Mouse (Mus musculus) heart, embryonic 10.5 days (tissue): ENCODE results near the gene Olfr1508. TPM values are rescaled to one million over a fixed set of nuclear protein-coding genes. Genes with fewer than 3 reads are reported as not detected.
"Not testable (repeated sequence)": the region's sequence is repeated elsewhere in the genome, so short reads cannot be mapped to it uniquely, and the experiment has no call there.

ENCODE experiments used
- DNase-seq: peaks from one replicate; pipeline ENCODE4 v3.0.0-alpha.2; 2017; ENCODE audit warnings: low spot score
- H3K27ac ChIP-seq: fragments of 300-500 bp; sonication (generic); 2 replicates; pipeline ENCODE4 v1.5.1; 2016; ENCODE audit warnings: mild to moderate bottlenecking
- H3K27me3 ChIP-seq: fragments of 300-500 bp; sonication (generic); 2 replicates; pipeline ENCODE4 v1.6.1; 2016; ENCODE audit warnings: mild to moderate bottlenecking; ENCODE audit not compliant: poor library complexity, insufficient read depth, severe bottlenecking
- H3K36me3 ChIP-seq: fragments of 300-500 bp; sonication (generic); 2 replicates; pipeline ENCODE4 v1.6.1; 2016; ENCODE audit warnings: mild to moderate bottlenecking, moderate library complexity
- H3K4me1 ChIP-seq: fragments of 300-500 bp; sonication (generic); 2 replicates; pipeline ENCODE4 v1.6.1; 2016; ENCODE audit warnings: mild to moderate bottlenecking
- H3K4me3 ChIP-seq: fragments of 300-500 bp; sonication (generic); 2 replicates; pipeline ENCODE4 v1.5.1; 2016; ENCODE audit warnings: mild to moderate bottlenecking, moderate library complexity
- H3K9me3 ChIP-seq: fragments of 300-500 bp; sonication (generic); 2 replicates; pipeline ENCODE4 v1.6.1; 2016; ENCODE audit warnings: mild to moderate bottlenecking, moderate library complexity
- WGBS: fragments of 180-500 bp; shearing (Covaris S2); methylation state at CpG from one replicate; pipeline ENCODE4 v1.1.7; 2016; 5-methylcytosine and 5-hydroxymethylcytosine counted together
- polyA plus RNA-seq: library from polyadenylated mRNA; unstranded; fragments of >200 nt; fragmentation: Nextera tagmentation; extraction: Ambion mirVana; gene quantifications from 2 replicates; pipeline ENCODE4 v1.2.1, GENCODE M21; 2016

Gene Olfr1508
- not detected in 2 replicates for polyA plus RNA-seq

GRCm38 (mm10) chr14:52467395-52467794 is at the start of gene Olfr1508:
Gene Olfr1508, minus strand, starts transcription at chr14:52467495.
- 71% methylated on average over 2 of the region's 2 CpGs for WGBS
- Histone ChIP-seq H3K4me3 (no peak within 1 kb of the TSS), H3K36me3 (no peaks in the 10 kb centered on the region), H3K4me1 (no peaks in the 10 kb centered on the region), H3K9me3 (no peaks in the 10 kb centered on the region), H3K27me3 (no peaks in the 10 kb centered on the region), H3K27ac (no peak within 1 kb of the TSS)
- DNase-seq: no peak

DNA sequence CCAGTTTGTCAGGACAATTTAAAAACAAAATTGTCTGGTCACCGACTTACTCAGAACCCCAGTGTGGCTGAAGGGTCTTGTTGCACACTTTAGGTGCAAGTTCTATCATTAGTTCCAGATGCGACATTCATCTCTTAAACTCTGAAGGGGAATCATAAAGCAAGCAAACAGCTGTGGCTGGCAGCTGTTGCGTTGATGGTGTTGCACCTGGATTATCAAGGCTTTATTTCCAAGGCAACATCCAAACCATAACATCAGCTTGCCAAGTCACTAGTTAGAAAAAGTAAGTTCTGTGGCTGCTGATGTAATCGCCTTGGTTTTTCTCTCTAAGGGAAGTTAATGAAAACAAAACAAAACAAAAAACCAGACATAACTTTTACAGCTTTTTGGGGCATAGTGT is 28.2 kb upstream of the Olfr1508 start, which contains the start of gene Olfr1507:
Gene Olfr1507, minus strand, starts transcription at position 234 of the 400 bp plus-strand sequence.
- 86% methylated on average over 4 of the region's 4 CpGs for WGBS
- H3K4me1 ChIP-seq: no peaks in the 10 kb centered on the region
- no peaks in the 10 kb centered on the region; the same call in 1 of the 2 replicates for H3K9me3 ChIP-seq
- H3K27ac ChIP-seq: no peak within 1 kb of the TSS
- no peak within 1 kb of the TSS for H3K4me3 ChIP-seq
- no peak for DNase-seq
- no peaks in the 10 kb centered on the region for H3K27me3 ChIP-seq
- H3K36me3 ChIP-seq: no peaks in the 10 kb centered on the region

DNA sequence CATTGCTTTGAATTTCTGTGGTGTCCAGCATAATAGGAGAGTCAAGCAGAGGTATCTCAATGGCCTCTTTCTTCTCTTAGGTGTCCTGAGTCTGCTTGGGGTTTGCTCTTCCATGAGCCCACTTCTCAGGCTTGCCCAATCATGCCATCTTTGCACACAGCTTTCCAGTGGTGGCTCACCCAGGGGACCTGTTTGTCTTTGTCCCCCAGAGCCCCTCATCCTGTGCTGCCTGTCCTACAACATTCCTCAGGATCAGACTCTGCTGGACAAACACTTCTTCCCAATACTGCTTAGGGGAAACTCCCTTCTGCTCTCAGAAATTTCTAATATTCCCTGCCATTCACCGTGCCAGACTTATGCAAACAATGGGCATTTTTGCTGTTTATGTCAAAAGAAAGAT is 1.6 kb downstream of the Olfr1508 start:
- 86% methylated on average over 1 of the region's 1 CpGs for WGBS
- no peak overlapping the region for H3K4me3 ChIP-seq
- no peaks in the 10 kb centered on the region for H3K27me3 ChIP-seq
- no peaks in the 10 kb centered on the region for H3K9me3 ChIP-seq
- no peaks in the 10 kb centered on the region for H3K36me3 ChIP-seq
- no peak overlapping the region for H3K27ac ChIP-seq
- no peak for DNase-seq
- H3K4me1 ChIP-seq: no peaks in the 10 kb centered on the region

- no peaks in the 10 kb centered on the region for H3K36me3 ChIP-seq
- no peaks in the 10 kb centered on the region for H3K9me3 ChIP-seq
- DNase-seq: no peak
- no peaks in the 10 kb centered on the region for H3K27me3 ChIP-seq
- H3K4me3 ChIP-seq: no peak overlapping the region
- H3K4me1 ChIP-seq: no peaks in the 10 kb centered on the region
- no peak overlapping the region for H3K27ac ChIP-seq
Observed at GRCm38 (mm10) chr14:52461928-52462327, 5.4 kb downstream of the Olfr1508 start.

GRCm38 (mm10) chr14:52451138-52451537 is 16.2 kb downstream of the Olfr1508 start:
- H3K27ac ChIP-seq: no peak overlapping the region
- H3K36me3 ChIP-seq: no peaks in the 10 kb centered on the region
- WGBS: 78% methylated on average over 8 of the region's 8 CpGs
- DNase-seq: no peak
- no peaks in the 10 kb centered on the region for H3K27me3 ChIP-seq
- no peaks in the 10 kb centered on the region for H3K4me1 ChIP-seq
- H3K9me3 ChIP-seq: no peaks in the 10 kb centered on the region
- H3K4me3 ChIP-seq: no peak overlapping the region

GRCm38 (mm10) chr14:52442690-52443089 is 24.6 kb downstream of the Olfr1508 start, which contains the start of gene Olfr1509:
Gene Olfr1509, plus strand, starts transcription at chr14:52442990.
- no peak for DNase-seq
- H3K4me1 ChIP-seq: no peaks in the 10 kb centered on the region

GRCm38 (mm10) chr14:52427686-52428085 is 39.6 kb downstream of the Olfr1508 start:
- Histone ChIP-seq H3K4me3 (no peak overlapping the region), H3K27me3 (no peaks in the 10 kb centered on the region), H3K4me1 (no peaks in the 10 kb centered on the region), H3K36me3 (no peaks in the 10 kb centered on the region), H3K27ac (no peak overlapping the region), H3K9me3 (0 out of 2 replicates have a peak, but pooled peaks cover 2% of the 10 kb centered on the region)
- WGBS: 86% methylated on average over 1 of the region's 1 CpGs
- no peak for DNase-seq

More at GRCm38 (mm10) chr14:52442690-52443089, 24.6 kb downstream of the Olfr1508 start, which contains the start of gene Olfr1509:
- H3K4me3 ChIP-seq: no peak within 1 kb of the TSS
- no peaks in the 10 kb centered on the region for H3K36me3 ChIP-seq
- no peak within 1 kb of the TSS for H3K27ac ChIP-seq
- H3K27me3 ChIP-seq: no peaks in the 10 kb centered on the region
- H3K9me3 ChIP-seq: no peaks in the 10 kb centered on the region

DNA sequence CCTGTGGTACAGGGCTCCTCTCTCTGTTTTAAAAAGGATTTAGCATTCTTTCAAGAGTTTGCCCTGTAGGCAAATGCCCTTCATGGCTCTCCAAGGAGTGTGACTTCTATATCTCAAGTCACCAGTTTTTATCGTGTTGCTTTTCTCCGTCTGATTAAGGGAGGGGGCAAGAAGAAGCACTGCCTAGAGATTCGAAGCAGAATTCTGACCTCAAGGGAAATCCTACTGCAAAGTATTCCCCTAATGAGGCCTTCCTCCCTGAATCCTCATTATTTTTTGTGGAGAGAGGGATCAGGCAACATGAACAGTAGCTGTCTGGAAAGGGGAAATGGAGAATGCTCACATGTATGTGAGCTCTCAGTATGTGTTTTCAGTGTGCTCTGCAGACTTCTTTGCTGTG is 53.0 kb downstream of the Olfr1508 start, which contains the start of gene Olfr1510:
Gene Olfr1510, minus strand, starts transcription at position 101 of the 400 bp plus-strand sequence.
- no peak within 1 kb of the TSS for H3K4me3 ChIP-seq
- WGBS: 84% methylated on average over 3 of the region's 3 CpGs
- no peaks in the 10 kb centered on the region for H3K36me3 ChIP-seq
- H3K9me3 ChIP-seq: no peaks in the 10 kb centered on the region
- H3K4me1 ChIP-seq: no peaks in the 10 kb centered on the region
- no peak within 1 kb of the TSS for H3K27ac ChIP-seq
- DNase-seq: no peak
- H3K27me3 ChIP-seq: no peaks in the 10 kb centered on the region

GRCm38 (mm10) chr14:52410142-52410919 is 57.0 kb downstream of the Olfr1508 start:
- H3K27ac ChIP-seq, H3K9me3 ChIP-seq, H3K4me3 ChIP-seq, DNase-seq, H3K4me1 ChIP-seq, H3K36me3 ChIP-seq, H3K27me3 ChIP-seq: not testable (repeated sequence)
- 69% methylated on average over 7 of the region's 10 CpGs for WGBS

Other genes starting within 250 kb of the Olfr1508 start
- gene Chd8, start 209.7 kb downstream of the Olfr1508 start, polyA plus RNA-seq: 32.6 and 34.0 TPM in 2 replicates
- 40.2 and 40.4 TPM in 2 replicates for gene Tox4, start 188.3 kb downstream of the Olfr1508 start, polyA plus RNA-seq
- 15.5 and 17.1 TPM in 2 replicates for gene Rab2b, start 187.9 kb downstream of the Olfr1508 start, polyA plus RNA-seq
- gene Mettl3, start 162.4 kb downstream of the Olfr1508 start, polyA plus RNA-seq: 36.0 and 42.5 TPM in 2 replicates
- 12.1 and 17.1 TPM in 2 replicates for gene Sall2, start 138.7 kb downstream of the Olfr1508 start, polyA plus RNA-seq
- gene Olfr1513, start 111.1 kb downstream of the Olfr1508 start, polyA plus RNA-seq: not detected in 2 replicates
- not detected in 2 replicates for gene Olfr1512, start 88.3 kb downstream of the Olfr1508 start, polyA plus RNA-seq
- gene Olfr1511, start 70.1 kb downstream of the Olfr1508 start, polyA plus RNA-seq: not detected in 2 replicates
- not detected in 2 replicates for gene Olfr1510, start 53.1 kb downstream of the Olfr1508 start, polyA plus RNA-seq
- gene Olfr1509, start 24.5 kb downstream of the Olfr1508 start, polyA plus RNA-seq: not detected in 2 replicates
- gene Olfr1507, start 28.3 kb upstream of the Olfr1508 start, polyA plus RNA-seq: not detected in 2 replicates